Mouse (Mus musculus) ES-E14 (cell line): ENCODE results near the gene Amn. TPM values are rescaled to one million over a fixed set of nuclear protein-coding genes. Genes with fewer than 3 reads are reported as not detected.

ENCODE experiments used
- DNase-seq: peaks from one replicate; pipeline ENCODE4 v3.0.0-alpha.2; 2013; ENCODE audit warnings: low read depth, low spot score
- H3K27ac ChIP-seq: 2 replicates; pipeline ENCODE4 v1.5.1; 2012; ENCODE audit warnings: low read depth, mild to moderate bottlenecking, low read length, moderate library complexity, mixed read lengths; ENCODE audit not compliant: poor library complexity, insufficient read depth, severe bottlenecking
- H3K36me3 ChIP-seq: 2 replicates; pipeline ENCODE4 v1.6.1; 2012; ENCODE audit warnings: mild to moderate bottlenecking, low read length, moderate library complexity, mixed read lengths; ENCODE audit not compliant: control insufficient read depth, poor library complexity, insufficient read depth, severe bottlenecking
- H3K4me1 ChIP-seq, 2 experiments: fragments of 150-350 bp in 1 of 2; sonication (generic) in 1 of 2; 2 replicates each; pipeline ENCODE4 v1.6.1; 2012; ENCODE audit warnings: low read length in 2 of 2, mild to moderate bottlenecking in 1 of 2, mixed read lengths in 1 of 2; ENCODE audit not compliant: control insufficient read depth in 2 of 2, insufficient read depth in 2 of 2, poor library complexity in 1 of 2
- H3K4me3 ChIP-seq, 2 experiments: fragments of 150-350 bp in 1 of 2; sonication (generic) in 1 of 2; 2 replicates each; pipeline ENCODE4 v1.5.1; 2012; ENCODE audit warnings: low read length in 2 of 2, low read depth in 1 of 2, mild to moderate bottlenecking in 1 of 2, mixed read lengths in 1 of 2; ENCODE audit not compliant: insufficient read depth in 1 of 2, poor library complexity in 1 of 2, severe bottlenecking in 1 of 2
- H3K9ac ChIP-seq: 2 replicates; pipeline ENCODE4 v1.6.1; 2012; ENCODE audit warnings: low read depth, mild to moderate bottlenecking, low read length, mixed read lengths; ENCODE audit not compliant: poor library complexity, insufficient read depth, severe bottlenecking
- H3K9me3 ChIP-seq: fragments of 150-350 bp; sonication (generic); 2 replicates; pipeline ENCODE4 v1.6.1; 2012; ENCODE audit warnings: low read depth, mild to moderate bottlenecking, low read length; ENCODE audit not compliant: control insufficient read depth, insufficient read depth
- CHD2 ChIP-seq: IDR thresholded peaks from 2 replicates; pipeline ENCODE4 v1.6.1; 2014; ENCODE audit warnings: mild to moderate bottlenecking, low read depth, low read length, inconsistent platforms
- HCFC1 ChIP-seq: IDR thresholded peaks from 2 replicates; pipeline ENCODE4 v1.6.1; 2012; ENCODE audit warnings: low read length, inconsistent platforms, borderline replicate concordance; ENCODE audit not compliant: insufficient read depth
- MAFK ChIP-seq: IDR thresholded peaks from 2 replicates; pipeline ENCODE4 v1.6.1; 2014; ENCODE audit warnings: mild to moderate bottlenecking, low read depth, low read length, inconsistent platforms; ENCODE audit not compliant: insufficient read depth
- ZC3H11A ChIP-seq: IDR thresholded peaks from 2 replicates; pipeline ENCODE4 v1.6.1; 2012; ENCODE audit warnings: low read depth, mild to moderate bottlenecking, inconsistent platforms, low read length, borderline replicate concordance
- ZNF384 ChIP-seq: IDR thresholded peaks from 2 replicates; pipeline ENCODE4 v1.6.1; 2012; ENCODE audit warnings: low read depth, low read length, inconsistent platforms
- in situ Hi-C, 2 experiments: fragments of 600-800 bp; cut with MboI; formaldehyde crosslinking; loops; one replicate each; pipeline ENCODE4 v1.15.1; 2025; ENCODE audit warnings: low sequenced_read_pairs in 2 of 2, inconsistent platforms in 1 of 2; ENCODE audit not compliant: unreplicated experiment in 2 of 2
- total RNA-seq: library from RNA; depleted of rRNA; stranded (reverse); fragments of 300-350 nt; gene quantifications from 2 replicates; pipeline ENCODE4 v1.2.3, GENCODE M21; 2012

The Amn gene
- total RNA-seq, 1 experiment = 15.5 TPM

GRCm38 (mm10) chr12:111243733-111244132, 27.2 kb upstream of the Amn start:
- no peak overlapping the region for H3K9ac ChIP-seq
- in situ Hi-C loops = no loop called here
- no peak overlapping the region for H3K4me3 ChIP-seq
- no peak for DNase-seq
- H3K4me1 ChIP-seq = no peaks in the 10 kb centered on the region; a peak in 1 of 4 replicates
- H3K36me3 ChIP-seq = peaks cover 10% of the 10 kb centered on the region; the same call in 1 of the 2 replicates
- no peak overlapping the region for H3K27ac ChIP-seq
- H3K9me3 ChIP-seq = no peaks in the 10 kb centered on the region
- no peak for TF ChIP-seq CHD2
- TF ChIP-seq ZNF384 = no peak
- no peak for TF ChIP-seq ZC3H11A
- TF ChIP-seq HCFC1 = no peak
- no peak for TF ChIP-seq MAFK

DNA sequence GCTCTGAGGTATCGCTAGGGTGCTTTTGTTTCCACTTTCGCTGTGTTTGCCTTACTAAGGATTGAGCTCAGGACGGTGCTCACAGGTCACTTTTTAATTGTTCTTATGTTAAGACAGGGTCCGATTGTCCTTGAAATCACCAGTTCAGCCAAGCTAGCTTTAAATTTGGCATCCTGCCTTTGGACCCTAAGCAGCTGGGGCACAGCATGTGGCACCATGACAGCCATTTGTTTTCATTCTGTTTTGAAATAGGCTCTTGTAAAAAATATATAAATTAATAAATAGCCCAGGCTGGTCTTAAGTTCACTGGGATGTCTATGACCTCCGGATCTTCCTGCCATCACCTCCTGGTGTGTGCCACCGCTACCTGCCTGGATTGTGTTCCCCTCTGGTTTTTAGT, 25.8 kb upstream of the Amn start:
- Histone ChIP-seq H3K4me3 (no peak overlapping the region), H3K9me3 (no peaks in the 10 kb centered on the region), H3K36me3 (peaks cover 10% of the 10 kb centered on the region; the same call in 1 of the 2 replicates), H3K9ac (no peak overlapping the region), H3K4me1 (no peaks in the 10 kb centered on the region; a peak in 1 of 4 replicates), H3K27ac (no peak overlapping the region)
- in situ Hi-C loops = no loop called here
- DNase-seq = no peak
- no peak for TF ChIP-seq MAFK
- TF ChIP-seq ZC3H11A = no peak
- TF ChIP-seq ZNF384 = no peak
- no peak for TF ChIP-seq HCFC1
- no peak for TF ChIP-seq CHD2

DNA sequence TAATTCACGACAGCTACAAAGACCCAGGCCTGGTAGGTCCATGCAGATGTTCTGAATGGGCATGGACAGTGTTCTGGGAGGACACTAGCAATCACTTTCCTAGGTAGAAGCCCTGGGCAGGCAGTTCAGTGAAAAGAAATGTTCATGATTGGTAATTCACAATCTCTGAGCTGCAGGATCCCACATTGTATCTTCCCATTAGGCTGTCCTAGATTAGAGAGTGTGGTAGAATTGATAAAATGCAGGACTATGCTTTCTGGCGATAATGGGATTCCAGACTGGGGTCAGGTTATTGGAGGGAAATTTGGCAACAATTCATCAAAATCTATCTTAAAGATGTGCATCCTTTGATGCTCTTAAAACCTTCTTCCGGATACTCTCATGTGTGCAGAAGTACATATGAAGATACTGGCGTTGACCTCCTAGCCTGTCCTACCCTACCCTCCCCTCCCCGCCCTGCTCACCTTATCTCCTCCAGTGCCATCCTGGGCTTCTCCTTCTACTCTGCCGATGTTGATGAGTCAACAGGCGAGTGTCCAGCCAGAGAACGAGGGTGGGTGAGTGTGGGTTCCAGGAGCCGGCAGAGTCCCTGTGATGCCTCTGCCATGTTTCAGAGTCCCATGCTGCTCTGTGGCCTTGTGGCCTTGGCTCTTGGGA, 24.0 kb upstream of the Amn start:
- no peak for TF ChIP-seq CHD2
- no peak for TF ChIP-seq ZNF384
- no peak for TF ChIP-seq ZC3H11A
- Histone ChIP-seq H3K27ac (no peak overlapping the region), H3K36me3 (peaks cover 12% of the 10 kb centered on the region; the same call in 1 of the 2 replicates), H3K4me3 (no peak overlapping the region), H3K9ac (no peak overlapping the region), H3K9me3 (no peaks in the 10 kb centered on the region), H3K4me1 (no peaks in the 10 kb centered on the region; a peak in 1 of 4 replicates)
- no peak for DNase-seq
- in situ Hi-C loops = no loop called here

DNA sequence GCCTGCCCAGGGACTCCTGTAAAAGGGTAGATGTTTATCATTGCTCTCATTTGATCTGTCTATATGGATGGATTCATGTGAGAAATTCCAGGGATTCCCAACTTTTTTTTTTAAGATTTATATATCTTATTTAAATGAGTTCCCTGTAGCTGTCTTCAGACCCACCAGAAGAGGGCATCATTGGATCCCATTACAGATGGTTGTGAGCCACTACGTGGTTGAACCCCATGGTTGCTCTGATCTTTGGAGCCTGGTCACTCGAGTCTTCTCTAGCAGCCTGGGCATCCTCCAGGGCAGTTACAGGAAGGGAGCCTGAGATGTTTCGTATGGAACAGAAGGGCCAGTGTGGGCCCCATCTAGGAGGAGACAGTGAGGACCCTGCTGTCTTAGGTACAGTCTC, 21.8 kb upstream of the Amn start:
- peaks cover 10% of the 10 kb centered on the region; the same call in 1 of the 2 replicates for H3K36me3 ChIP-seq

GRCm38 (mm10) chr12:111250116-111250515, 20.8 kb upstream of the Amn start:
- H3K36me3 ChIP-seq = peaks cover 7% of the 10 kb centered on the region; the same call in 1 of the 2 replicates

More for the DNA sequence above, 21.8 kb upstream of the Amn start:
- H3K27ac ChIP-seq = no peak overlapping the region
- no peaks in the 10 kb centered on the region for H3K9me3 ChIP-seq
- H3K9ac ChIP-seq = no peak overlapping the region
- no peak overlapping the region for H3K4me3 ChIP-seq
- H3K4me1 ChIP-seq = no peaks in the 10 kb centered on the region; a peak in 1 of 4 replicates
- TF ChIP-seq ZNF384 (no peak), MAFK (no peak), ZC3H11A (no peak), CHD2 (no peak), HCFC1 (no peak)
- in situ Hi-C loops = no loop called here
- no peak for DNase-seq

More at GRCm38 (mm10) chr12:111250116-111250515, 20.8 kb upstream of the Amn start:
- no peak overlapping the region for H3K27ac ChIP-seq
- TF ChIP-seq HCFC1 (no peak), CHD2 (no peak), MAFK (no peak), ZC3H11A (no peak), ZNF384 (no peak)
- no peak for DNase-seq
- H3K9ac ChIP-seq = no peak overlapping the region
- in situ Hi-C loops = no loop called here
- H3K9me3 ChIP-seq = no peaks in the 10 kb centered on the region
- H3K4me3 ChIP-seq = no peak overlapping the region
- no peaks in the 10 kb centered on the region for H3K4me1 ChIP-seq
